Mouse (Mus musculus) adrenal gland (tissue): ENCODE data around the gene Gnmt.

Experiments
- intact Hi-C: fragments of 180-260 bp; cut with DNase I; formaldehyde crosslinking; loops from one replicate; pipeline ENCODE4 v1.15.1; 2025

The Gnmt gene

DNA sequence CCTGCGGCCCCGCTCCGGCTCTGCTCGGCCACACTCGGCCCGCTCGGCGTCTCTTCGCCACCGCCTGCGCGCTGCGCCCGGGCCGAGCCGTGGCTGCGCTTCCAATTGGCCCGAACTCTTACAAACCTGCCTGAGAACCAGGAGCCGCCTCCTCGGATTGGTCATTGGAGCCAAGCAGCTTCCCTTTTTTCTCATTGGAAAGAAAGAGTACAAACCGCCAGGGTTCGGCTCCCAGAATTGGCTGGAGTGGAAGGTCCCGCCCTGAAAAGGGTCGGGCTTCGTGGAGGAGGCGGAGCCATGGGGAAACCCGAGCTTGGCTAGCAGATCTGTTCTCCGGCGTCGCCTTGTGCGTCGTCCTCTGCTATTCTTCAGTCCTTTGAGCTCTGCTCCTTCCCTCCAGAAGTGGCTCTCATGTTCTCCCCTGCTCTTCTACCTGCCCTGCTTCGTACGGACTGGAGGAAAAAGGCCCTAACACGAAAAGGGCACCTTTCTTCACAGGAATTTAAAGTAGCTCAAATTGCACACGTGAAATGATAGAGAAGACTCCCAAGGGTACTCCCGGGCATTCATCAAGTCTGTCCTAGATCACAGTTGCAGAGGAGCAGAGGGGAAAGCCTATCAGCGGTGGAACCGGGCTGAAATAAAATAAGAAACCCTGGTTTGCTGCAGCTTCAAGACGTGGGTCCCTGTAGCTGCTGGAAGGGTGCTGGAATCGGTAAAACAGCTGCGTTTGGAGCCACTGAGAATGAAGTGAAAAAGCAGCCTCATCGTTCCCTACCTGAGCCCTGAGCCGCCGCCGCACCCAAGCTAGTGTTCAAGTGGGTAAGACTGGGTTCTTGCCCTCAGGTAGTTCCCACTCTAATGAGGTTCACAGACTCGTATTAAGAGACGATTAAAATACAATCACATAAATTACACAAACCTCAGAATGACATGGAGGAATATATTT is 23.8 kb downstream of the Gnmt start, which contains the start of gene Ppp2r5d:
TSS of gene Ppp2r5d (minus strand) at position 225 of the 949 bp plus-strand sequence.
- intact Hi-C loops = loop anchor here (10.0 kb wide), 1 partner anchor 50 kb away; the partner anchor contains the start of gene Cul7

GRCm38 (mm10) chr17:46703971-46704886 is 24.7 kb downstream of the Gnmt start:
- intact Hi-C loops = loop anchor here (10.0 kb wide), 1 partner anchor 49 kb away; the partner anchor contains the start of gene Cul7

GRCm38 (mm10) chr17:46702506-46702905 is 26.5 kb downstream of the Gnmt start:
- intact Hi-C loops = loop anchor here (10.0 kb wide), 1 partner anchor 48 kb away; the partner anchor contains the start of gene Cul7

GRCm38 (mm10) chr17:46702100-46702499 is 26.9 kb downstream of the Gnmt start:
- intact Hi-C loops = loop anchor here (10.0 kb wide), 1 partner anchor 47 kb away; the partner anchor contains the start of gene Cul7

DNA sequence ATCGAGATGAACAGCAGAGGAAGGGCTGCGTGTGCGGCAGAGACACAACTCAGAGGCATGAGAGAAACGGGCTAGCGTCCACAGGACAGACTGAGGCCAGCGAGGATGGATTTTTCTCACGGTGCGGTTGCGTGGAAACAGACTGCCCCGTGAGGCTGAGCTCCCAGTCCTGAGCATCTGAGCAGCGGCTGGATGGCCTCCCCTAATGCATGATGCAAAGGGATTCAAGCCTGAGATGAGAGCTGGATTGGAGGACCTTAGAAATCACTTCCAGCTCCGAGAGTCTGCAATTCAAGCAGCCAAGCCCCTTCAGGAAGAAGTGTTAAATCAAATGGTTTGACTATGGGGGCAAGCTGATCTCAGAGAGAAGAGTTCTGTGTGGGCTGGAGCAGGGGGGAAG is 27.5 kb downstream of the Gnmt start:
- intact Hi-C loops = loop anchor here (10.0 kb wide), 1 partner anchor 47 kb away; the partner anchor contains the start of gene Cul7

GRCm38 (mm10) chr17:46699912-46700311 is 29.1 kb downstream of the Gnmt start:
- intact Hi-C loops = loop anchor here (10.0 kb wide), 1 partner anchor 45 kb away; the partner anchor contains the start of gene Cul7

GRCm38 (mm10) chr17:46699245-46699644 is 29.7 kb downstream of the Gnmt start:
- intact Hi-C loops = no loop called here

DNA sequence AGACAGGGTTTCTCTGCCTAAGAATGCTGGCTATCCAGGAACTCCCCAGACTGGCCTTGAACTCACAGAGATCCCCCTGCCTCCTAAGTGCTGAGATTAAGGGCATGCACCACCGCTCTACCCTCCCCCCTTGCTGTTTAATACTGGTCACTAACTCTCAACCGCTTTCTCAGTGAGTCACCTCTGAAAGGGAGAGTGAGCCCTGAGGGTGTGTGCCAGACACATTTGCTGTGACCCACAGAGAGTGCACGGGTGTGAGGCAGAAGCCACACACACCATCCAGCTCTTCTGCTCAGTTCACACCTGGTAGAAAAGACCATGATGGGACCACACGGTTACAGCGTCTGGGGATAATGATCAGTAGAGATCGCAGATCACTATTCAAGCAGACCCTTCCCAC is 30.5 kb downstream of the Gnmt start:
- intact Hi-C loops = no loop called here

GRCm38 (mm10) chr17:46694517-46695063 is 34.4 kb downstream of the Gnmt start:
- intact Hi-C loops = no loop called here

GRCm38 (mm10) chr17:46691390-46691789 is 37.6 kb downstream of the Gnmt start:
- intact Hi-C loops = no loop called here

DNA sequence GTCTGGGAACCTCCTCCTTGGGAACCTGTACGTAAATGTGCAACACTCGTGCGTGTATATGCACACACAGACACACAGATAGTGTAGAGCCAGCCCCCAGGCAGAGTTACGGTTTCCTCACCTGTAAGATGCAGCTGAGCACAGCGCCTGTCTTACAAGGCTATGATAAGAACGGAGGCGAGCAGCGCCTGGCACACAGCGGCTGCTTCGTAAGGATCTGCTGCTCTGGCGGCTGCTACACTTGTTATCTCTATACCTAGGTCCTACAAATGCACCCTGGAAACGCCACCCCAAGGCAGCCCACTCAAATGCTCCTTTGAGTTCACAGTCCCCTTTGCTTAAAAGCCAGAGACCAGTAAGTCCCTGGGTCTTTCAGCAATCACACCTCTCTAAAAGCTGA is 38.3 kb downstream of the Gnmt start:
- intact Hi-C loops = no loop called here

- intact Hi-C loops = no loop called here
These were observed 43.1 kb downstream of the Gnmt start for GRCm38 (mm10) chr17:46685913-46686312.

- intact Hi-C loops = no loop called here
These were observed 46.1 kb downstream of the Gnmt start for GRCm38 (mm10) chr17:46682654-46683389.

DNA sequence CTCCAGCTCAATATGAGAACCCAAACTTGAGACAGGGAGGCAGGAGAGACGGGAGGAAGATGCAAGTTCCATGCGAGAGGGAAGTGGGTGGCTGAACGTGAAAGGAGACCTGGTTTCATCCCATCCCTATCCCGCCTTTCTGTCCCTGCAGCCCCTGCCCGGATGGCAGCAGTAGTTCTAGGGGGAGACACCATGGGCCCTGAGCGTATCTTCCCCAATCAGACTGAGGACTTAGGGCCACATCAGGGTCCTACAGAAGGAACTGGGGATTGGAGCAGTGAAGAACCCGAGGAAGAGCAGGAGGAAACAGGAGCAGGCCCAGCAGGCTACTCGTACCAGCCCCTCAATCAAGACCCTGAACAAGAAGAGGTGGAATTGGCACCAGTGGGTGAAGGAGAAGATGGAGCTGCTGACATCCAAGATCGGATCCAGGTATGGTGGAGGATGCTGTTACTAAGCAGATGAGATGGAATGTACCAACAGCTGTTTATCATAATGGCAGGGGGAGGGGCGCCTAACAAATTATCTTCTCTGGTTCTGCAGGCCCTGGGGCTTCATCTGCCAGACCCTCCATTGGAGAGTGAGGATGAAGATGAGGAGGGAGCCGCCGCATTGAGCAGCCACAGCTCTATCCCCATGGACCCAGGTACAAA is 47.4 kb downstream of the Gnmt start:
- intact Hi-C loops = no loop called here

DNA sequence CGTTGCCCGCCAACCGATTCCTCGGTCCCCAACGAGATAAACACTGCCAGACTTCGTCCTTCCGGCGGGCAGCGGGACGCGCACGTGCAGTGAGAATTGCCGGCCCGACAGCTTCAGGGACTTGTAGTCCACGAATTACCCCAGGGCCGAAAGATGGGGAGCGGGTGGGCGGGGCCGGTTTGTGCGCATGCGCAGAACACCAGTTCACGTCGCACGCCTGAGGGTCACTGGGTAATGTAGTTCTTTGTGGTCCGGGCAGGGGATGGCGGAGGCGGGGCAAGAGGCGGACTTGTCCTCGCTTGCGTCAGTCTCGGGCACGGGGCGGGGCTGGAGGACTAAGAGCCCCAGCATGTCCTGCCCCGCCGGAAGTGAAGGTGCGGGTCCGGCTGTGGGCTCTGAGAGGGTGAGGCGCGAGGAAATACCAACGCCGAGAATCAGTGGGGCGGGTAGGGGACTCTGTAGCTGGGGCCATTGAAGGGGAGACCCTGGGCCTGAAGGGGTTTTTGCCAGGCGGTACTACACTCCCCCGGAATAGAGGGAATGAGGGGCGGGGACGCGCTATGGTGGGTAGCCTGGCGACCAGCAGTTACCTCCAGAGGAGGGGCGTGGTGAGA is 48.1 kb downstream of the Gnmt start, which contains the start of gene Klhdc3:
TSS of gene Klhdc3 (minus strand) at position 155 of the 614 bp plus-strand sequence.
- intact Hi-C loops = no loop called here

- intact Hi-C loops = loop anchor here (5.0 kb wide), 1 partner anchor 32 kb away; the partner anchor contains the start of gene Pex6
These were observed 48.9 kb downstream of the Gnmt start for GRCm38 (mm10) chr17:46679843-46680759.

DNA sequence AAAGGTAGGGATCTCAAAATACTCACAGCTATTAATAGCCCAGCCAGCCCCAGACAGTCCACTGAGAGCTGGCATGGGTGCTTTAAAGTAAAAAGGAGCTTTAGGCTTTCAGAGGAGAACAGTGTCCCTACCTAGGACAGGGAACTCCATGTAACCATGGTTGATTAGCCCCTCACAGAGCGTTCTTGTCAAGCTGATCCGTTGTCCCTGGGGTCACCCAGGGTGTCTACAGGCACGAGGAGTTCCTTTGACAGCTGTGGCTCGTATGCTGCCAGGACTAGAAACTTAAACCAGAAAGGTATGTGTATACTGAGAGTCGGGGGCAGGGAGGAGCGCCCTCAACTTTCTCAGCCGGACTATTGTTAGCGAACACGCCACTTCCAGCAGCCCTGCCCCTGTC is 50.1 kb downstream of the Gnmt start:
- intact Hi-C loops = loop anchor here (5.0 kb wide), 1 partner anchor 33 kb away; the partner anchor contains the start of gene Pex6

DNA sequence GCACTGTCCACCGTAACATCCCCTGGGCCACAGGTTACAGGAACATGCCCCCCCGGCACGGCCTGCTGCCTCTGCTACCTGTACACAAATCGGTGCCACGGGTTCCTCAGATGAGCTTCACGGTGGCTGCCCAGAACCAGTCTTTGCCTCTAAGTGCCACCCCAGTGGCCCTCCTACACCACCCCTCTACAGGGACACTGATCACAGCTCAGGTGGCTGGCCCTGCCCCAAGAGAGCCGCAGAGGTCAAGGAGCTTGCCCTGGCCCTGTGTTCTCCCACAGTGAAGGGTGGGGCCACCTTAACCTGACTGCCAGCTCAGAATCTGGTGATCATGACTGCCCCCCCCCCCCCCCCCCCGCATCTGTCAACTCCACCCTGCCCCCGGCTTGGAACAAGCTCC is 50.6 kb downstream of the Gnmt start, which contains the start of gene Mea1:
TSS of gene Mea1 (plus strand) at position 378 of the 400 bp plus-strand sequence.
- intact Hi-C loops = loop anchor here (5.0 kb wide), 1 partner anchor 34 kb away; the partner anchor contains the start of gene Pex6
